Mouse (Mus musculus) intestine, embryonic 15.5 days (tissue): ENCODE results near the gene Lcn8. TPM values are rescaled to one million over a fixed set of nuclear protein-coding genes. Genes with fewer than 3 reads are reported as not detected.
A peak's percentile ranks its signal among the peaks of the same experiment; 100 is the strongest.

ENCODE experiments used
- ATAC-seq: fragments of 200-750 bp; cut with Nextera tagmentation; 2 replicates; pipeline ENCODE4 v1.8.0; 2017; ENCODE audit warnings: moderate TSS enrichment, moderate library complexity
- H3K27ac ChIP-seq: fragments of 300-500 bp; sonication (generic); 2 replicates; pipeline ENCODE4 v1.5.1; 2015; ENCODE audit warnings: mild to moderate bottlenecking, inconsistent platforms
- H3K27me3 ChIP-seq: fragments of 300-500 bp; sonication (generic); replicated peaks from 2 replicates; pipeline ENCODE4 v1.6.1; 2015; ENCODE audit warnings: inconsistent platforms
- H3K36me3 ChIP-seq: fragments of 300-500 bp; sonication (generic); 2 replicates; pipeline ENCODE4 v1.6.1; 2015; ENCODE audit warnings: inconsistent platforms
- H3K4me1 ChIP-seq: fragments of 300-500 bp; sonication (generic); replicated peaks from 2 replicates; pipeline ENCODE4 v1.6.1; 2015; ENCODE audit warnings: inconsistent platforms
- H3K4me2 ChIP-seq: fragments of 300-500 bp; sonication (generic); replicated peaks from 2 replicates; pipeline ENCODE4 v1.6.1; 2015; ENCODE audit warnings: mild to moderate bottlenecking, inconsistent platforms
- H3K4me3 ChIP-seq: fragments of 300-500 bp; sonication (generic); replicated peaks from 2 replicates; pipeline ENCODE4 v1.5.1; 2015; ENCODE audit warnings: inconsistent platforms
- H3K9ac ChIP-seq: fragments of 300-500 bp; sonication (generic); 2 replicates; pipeline ENCODE4 v1.6.1; 2015; ENCODE audit warnings: inconsistent platforms
- H3K9me3 ChIP-seq: fragments of 300-500 bp; sonication (generic); 2 replicates; pipeline ENCODE4 v1.6.1; 2016; ENCODE audit warnings: inconsistent platforms
- WGBS: fragments of 180-500 bp; shearing (Covaris S2); methylation state at CpG from one replicate; pipeline ENCODE4 v1.1.7; 2015; 5-methylcytosine and 5-hydroxymethylcytosine counted together
- polyA plus RNA-seq: library from polyadenylated mRNA; unstranded; fragments of >200 nt; fragmentation: Nextera tagmentation; extraction: Ambion mirVana; gene quantifications from 2 replicates; pipeline ENCODE4 v1.2.1, GENCODE M21; 2015

Lcn8 gene
- polyA plus RNA-seq, 1 experiment from 2014 or later: not detected

DNA sequence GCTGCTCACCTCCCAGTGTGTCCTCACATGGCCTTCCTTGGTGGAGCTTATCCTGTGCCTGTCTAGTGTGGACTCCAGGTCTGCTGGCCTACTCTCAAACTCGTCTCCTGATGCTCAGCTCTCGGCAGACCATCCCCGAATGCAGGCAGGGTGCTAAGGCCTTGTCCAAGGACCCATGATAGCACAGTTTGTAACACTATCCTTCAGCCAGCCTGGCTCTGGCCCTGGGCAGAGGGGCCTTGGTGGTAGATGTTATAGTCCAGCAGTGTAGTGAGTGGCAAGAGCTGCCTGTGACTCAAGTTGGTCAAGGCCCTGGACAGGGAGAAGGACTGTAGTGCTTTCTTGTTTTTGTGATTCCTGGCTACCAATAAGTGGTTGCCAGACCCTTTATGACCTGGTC, 19.3 kb upstream of the Lcn8 start:
- H3K4me1 ChIP-seq: no peaks in the 10 kb centered on the region
- no peaks in the 10 kb centered on the region for H3K9me3 ChIP-seq
- no peak overlapping the region for H3K4me2 ChIP-seq
- ATAC-seq: no peak
- H3K27me3 ChIP-seq: no peaks in the 10 kb centered on the region
- no peak overlapping the region for H3K9ac ChIP-seq
- H3K27ac ChIP-seq: no peak overlapping the region
- WGBS: 75% methylated on average over 3 of the region's 3 CpGs
- H3K4me3 ChIP-seq: no peak overlapping the region
- no peaks in the 10 kb centered on the region for H3K36me3 ChIP-seq

GRCm38 (mm10) chr2:25634046-25634445, 18.9 kb upstream of the Lcn8 start:
- H3K36me3 ChIP-seq: no peaks in the 10 kb centered on the region
- no peaks in the 10 kb centered on the region for H3K27me3 ChIP-seq
- no peaks in the 10 kb centered on the region for H3K9me3 ChIP-seq
- no peak overlapping the region for H3K9ac ChIP-seq
- H3K4me2 ChIP-seq: no peak overlapping the region
- no peak for ATAC-seq
- no peaks in the 10 kb centered on the region for H3K4me1 ChIP-seq
- 56% methylated on average over 1 of the region's 1 CpGs for WGBS
- H3K27ac ChIP-seq: no peak overlapping the region
- no peak overlapping the region for H3K4me3 ChIP-seq

DNA sequence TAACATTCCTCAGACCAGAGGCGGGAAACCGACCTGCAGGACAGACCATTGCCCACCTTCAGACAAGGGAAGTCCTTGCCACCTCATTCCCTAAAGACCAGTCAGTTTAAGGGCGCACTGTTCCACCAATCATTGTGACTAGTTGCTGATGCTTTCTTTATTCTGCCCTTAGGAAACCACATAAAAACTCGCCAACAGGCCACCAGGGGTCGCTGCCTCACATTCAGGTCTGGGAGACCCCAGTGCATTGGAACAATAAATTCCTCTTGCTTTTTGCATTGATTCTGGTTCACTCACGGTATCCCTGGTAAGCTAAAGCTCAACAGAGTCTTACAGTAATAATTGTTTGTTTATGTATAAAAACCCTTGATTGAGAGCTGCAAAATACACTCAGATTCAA, 13.0 kb upstream of the Lcn8 start:
- Histone ChIP-seq H3K4me1 (no peaks in the 10 kb centered on the region), H3K9me3 (no peaks in the 10 kb centered on the region), H3K4me2 (no peak overlapping the region), H3K36me3 (no peaks in the 10 kb centered on the region), H3K4me3 (no peak overlapping the region), H3K27me3 (no peaks in the 10 kb centered on the region; the same call in 1 of the 2 replicates), H3K9ac (no peak overlapping the region), H3K27ac (no peak overlapping the region)
- 21% methylated on average over 6 of the region's 6 CpGs for WGBS
- no peak for ATAC-seq

DNA sequence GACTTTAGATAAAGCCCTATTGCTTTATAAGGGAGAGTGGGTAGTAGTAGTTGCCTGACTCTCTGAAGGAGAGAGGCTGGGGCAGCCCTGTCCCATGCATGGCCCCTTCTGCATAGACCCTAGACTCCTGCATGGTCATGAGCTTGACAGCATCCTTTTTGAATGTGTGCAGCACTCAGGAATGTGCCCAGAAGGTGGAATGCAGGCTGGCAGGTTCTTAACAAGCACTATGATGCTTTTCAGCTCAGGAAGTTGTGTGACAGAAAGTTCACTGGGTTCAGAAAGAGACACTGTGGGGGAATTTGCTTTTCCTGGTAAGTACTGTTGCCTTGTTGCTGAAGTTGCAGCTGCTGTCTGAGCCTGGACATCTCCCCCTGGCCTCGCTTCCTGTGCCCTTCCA, 1.6 kb downstream of the Lcn8 start:
- H3K27me3 ChIP-seq: no peaks in the 10 kb centered on the region
- no peak overlapping the region for H3K9ac ChIP-seq
- H3K36me3 ChIP-seq: no peaks in the 10 kb centered on the region
- WGBS: 41% methylated on average over 1 of the region's 1 CpGs
- no peak overlapping the region for H3K27ac ChIP-seq
- no peak overlapping the region for H3K4me2 ChIP-seq
- no peaks in the 10 kb centered on the region for H3K9me3 ChIP-seq
- no peaks in the 10 kb centered on the region for H3K4me1 ChIP-seq
- no peak overlapping the region for H3K4me3 ChIP-seq
- ATAC-seq: no peak

- Histone ChIP-seq H3K4me1 (no peaks in the 10 kb centered on the region), H3K4me2 (no peak overlapping the region), H3K9ac (no peak overlapping the region), H3K36me3 (no peaks in the 10 kb centered on the region), H3K27ac (no peak overlapping the region), H3K9me3 (no peaks in the 10 kb centered on the region), H3K27me3 (no peaks in the 10 kb centered on the region), H3K4me3 (no peak overlapping the region)
- WGBS: 77% methylated on average over 4 of the region's 4 CpGs
- no peak for ATAC-seq
Observed at GRCm38 (mm10) chr2:25656691-25657090, 3.8 kb downstream of the Lcn8 start.

- no peaks in the 10 kb centered on the region for H3K9me3 ChIP-seq
- H3K27ac ChIP-seq: no peak overlapping the region
- no peak overlapping the region for H3K9ac ChIP-seq
- H3K27me3 ChIP-seq: no peaks in the 10 kb centered on the region
- no peaks in the 10 kb centered on the region for H3K36me3 ChIP-seq
- H3K4me1 ChIP-seq: no peaks in the 10 kb centered on the region
- no peak overlapping the region for H3K4me3 ChIP-seq
- H3K4me2 ChIP-seq: no peak overlapping the region
- WGBS: 82% methylated on average over 4 of the region's 4 CpGs
- ATAC-seq: no peak
Observed at GRCm38 (mm10) chr2:25657246-25657645, 4.3 kb downstream of the Lcn8 start.

GRCm38 (mm10) chr2:25657652-25658051, 4.7 kb downstream of the Lcn8 start, which contains the start of gene Lcn5:
Gene Lcn5, plus strand, starts transcription at chr2:25657952.
- H3K36me3 ChIP-seq: no peaks in the 10 kb centered on the region
- ATAC-seq: no peak
- no peaks in the 10 kb centered on the region for H3K4me1 ChIP-seq
- no peak within 1 kb of the TSS for H3K9ac ChIP-seq
- H3K4me2 ChIP-seq: no peak within 1 kb of the TSS
- no peaks in the 10 kb centered on the region for H3K9me3 ChIP-seq
- no peak within 1 kb of the TSS for H3K27ac ChIP-seq
- no peak within 1 kb of the TSS for H3K4me3 ChIP-seq
- H3K27me3 ChIP-seq: no peaks in the 10 kb centered on the region

DNA sequence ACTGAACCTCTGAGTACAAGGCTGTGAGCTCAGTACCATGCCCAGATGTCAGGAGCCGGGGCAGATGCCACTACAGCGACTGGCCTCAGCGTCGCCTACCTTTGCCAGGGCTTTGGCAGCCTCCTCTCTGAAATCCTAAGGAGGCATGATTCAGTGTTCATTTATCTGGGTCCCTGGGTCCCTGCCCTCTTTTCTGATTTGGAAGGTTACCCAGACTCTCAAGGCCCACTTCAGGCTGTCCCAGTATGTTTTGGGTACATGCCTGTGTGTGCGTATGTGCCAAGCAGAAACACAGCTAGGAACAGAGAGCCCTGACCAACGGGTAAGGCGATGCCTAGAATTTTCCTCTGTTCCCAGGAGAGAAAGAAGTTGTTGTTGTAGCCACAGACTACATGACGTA, 7.4 kb downstream of the Lcn8 start:
- ATAC-seq: no peak
- WGBS: 85% methylated on average over 8 of the region's 8 CpGs

DNA sequence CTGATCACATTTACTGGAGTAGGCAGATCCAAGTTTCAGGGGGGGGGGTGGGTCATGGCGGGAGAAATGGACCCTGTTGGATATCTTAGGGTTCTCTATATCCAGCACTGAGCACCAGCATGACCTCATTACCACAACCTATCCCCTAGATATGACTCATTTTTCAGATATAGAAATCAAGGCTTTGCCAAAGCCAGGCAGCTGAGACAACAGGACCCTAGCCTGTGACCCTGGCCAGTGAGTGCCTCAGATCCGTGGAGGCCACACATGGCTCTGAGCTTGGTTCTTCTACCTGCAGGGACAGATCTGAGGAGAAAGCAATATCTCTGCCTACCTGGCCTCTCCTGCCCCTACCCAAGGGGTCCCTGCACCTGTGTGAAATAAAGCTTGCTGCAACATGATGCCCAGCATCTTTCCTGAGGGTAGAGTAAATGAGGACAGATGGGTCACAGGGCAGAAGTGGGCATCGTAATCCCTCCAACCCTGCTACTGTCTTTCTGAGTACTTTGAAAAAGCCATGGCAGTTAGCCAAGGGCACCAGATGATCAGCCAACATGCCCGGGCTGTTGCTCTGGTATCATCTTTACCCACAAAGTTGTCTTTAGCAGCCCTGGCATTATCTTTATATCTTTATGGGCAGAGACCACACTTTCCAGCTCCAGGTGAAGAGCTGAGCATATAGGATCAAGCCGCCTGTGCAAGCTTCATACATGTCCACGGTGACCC, 8.5 kb downstream of the Lcn8 start:
- Histone ChIP-seq H3K4me1 (no peaks in the 10 kb centered on the region), H3K9ac (no peak overlapping the region), H3K4me3 (no peak overlapping the region), H3K4me2 (no peak overlapping the region), H3K36me3 (no peaks in the 10 kb centered on the region), H3K27ac (no peak overlapping the region), H3K9me3 (no peaks in the 10 kb centered on the region), H3K27me3 (no peaks in the 10 kb centered on the region)
- no peak for ATAC-seq
- 81% methylated on average over 6 of the region's 6 CpGs for WGBS

More for the DNA sequence above, 7.4 kb downstream of the Lcn8 start:
- Histone ChIP-seq H3K27ac (no peak overlapping the region), H3K4me2 (no peak overlapping the region), H3K27me3 (no peaks in the 10 kb centered on the region), H3K4me1 (no peaks in the 10 kb centered on the region), H3K9me3 (no peaks in the 10 kb centered on the region), H3K4me3 (no peak overlapping the region), H3K36me3 (no peaks in the 10 kb centered on the region), H3K9ac (no peak overlapping the region)

DNA sequence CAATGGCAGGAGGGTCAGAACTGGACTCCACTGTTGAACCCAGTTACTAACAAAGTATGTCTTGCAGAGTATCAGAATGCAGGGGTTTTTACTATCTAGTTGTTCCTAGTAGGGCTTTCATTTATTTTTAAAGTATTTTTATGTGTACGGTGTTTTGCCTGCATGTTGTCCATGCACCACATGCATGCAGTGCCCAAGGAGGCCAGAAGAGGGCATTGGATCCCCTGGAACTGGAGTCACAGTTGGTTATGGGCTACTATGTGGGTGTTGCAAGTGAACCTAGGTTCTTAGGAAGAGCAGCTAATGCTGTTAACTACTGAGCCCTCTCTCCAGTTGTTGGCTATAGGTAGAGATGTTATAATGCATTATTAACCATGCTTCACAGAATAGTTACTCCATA, 10.6 kb downstream of the Lcn8 start:
- Histone ChIP-seq H3K4me1 (no peaks in the 10 kb centered on the region), H3K4me2 (no peak overlapping the region), H3K9ac (no peak overlapping the region), H3K4me3 (no peak overlapping the region), H3K36me3 (no peaks in the 10 kb centered on the region), H3K27me3 (no peaks in the 10 kb centered on the region), H3K27ac (no peak overlapping the region), H3K9me3 (no peaks in the 10 kb centered on the region)
- WGBS: 71% methylated on average over 1 of the region's 1 CpGs
- ATAC-seq: 0 out of 2 replicates have a peak, but pooled peaks have one; percentile 23

DNA sequence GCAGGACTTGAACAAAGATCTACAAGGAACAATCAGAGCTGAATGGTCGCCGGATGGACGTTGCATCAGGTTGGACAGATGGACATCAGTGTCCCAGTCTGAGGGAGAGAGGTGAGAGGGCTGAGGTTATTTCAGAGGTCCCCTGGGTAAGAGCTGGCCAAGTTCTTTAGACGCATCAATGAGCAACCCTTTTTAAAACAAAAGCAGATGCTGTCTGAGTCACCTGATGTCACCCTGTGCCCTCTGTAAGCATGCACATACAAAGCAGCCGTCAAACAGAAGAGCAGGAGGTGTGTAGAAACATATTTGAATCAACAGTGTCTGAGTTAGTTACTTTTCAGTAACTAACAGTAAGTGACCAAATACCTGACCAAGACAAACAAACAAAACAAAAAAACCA, 11.2 kb downstream of the Lcn8 start:
- Histone ChIP-seq H3K9ac (no peak overlapping the region), H3K4me2 (no peak overlapping the region), H3K27me3 (no peaks in the 10 kb centered on the region), H3K4me3 (no peak overlapping the region), H3K36me3 (no peaks in the 10 kb centered on the region), H3K4me1 (no peaks in the 10 kb centered on the region), H3K9me3 (no peaks in the 10 kb centered on the region), H3K27ac (no peak overlapping the region)
- ATAC-seq: no peak
- 83% methylated on average over 5 of the region's 5 CpGs for WGBS

- Histone ChIP-seq H3K27me3 (no peaks in the 10 kb centered on the region), H3K36me3 (no peaks in the 10 kb centered on the region), H3K4me1 (no peaks in the 10 kb centered on the region), H3K9me3 (no peaks in the 10 kb centered on the region), H3K4me2 (no peak overlapping the region), H3K9ac (no peak overlapping the region), H3K27ac (no peak overlapping the region), H3K4me3 (no peak overlapping the region)
- no peak for ATAC-seq
- WGBS: 64% methylated on average over 1 of the region's 1 CpGs
Observed at GRCm38 (mm10) chr2:25666516-25666915, 13.6 kb downstream of the Lcn8 start.

DNA sequence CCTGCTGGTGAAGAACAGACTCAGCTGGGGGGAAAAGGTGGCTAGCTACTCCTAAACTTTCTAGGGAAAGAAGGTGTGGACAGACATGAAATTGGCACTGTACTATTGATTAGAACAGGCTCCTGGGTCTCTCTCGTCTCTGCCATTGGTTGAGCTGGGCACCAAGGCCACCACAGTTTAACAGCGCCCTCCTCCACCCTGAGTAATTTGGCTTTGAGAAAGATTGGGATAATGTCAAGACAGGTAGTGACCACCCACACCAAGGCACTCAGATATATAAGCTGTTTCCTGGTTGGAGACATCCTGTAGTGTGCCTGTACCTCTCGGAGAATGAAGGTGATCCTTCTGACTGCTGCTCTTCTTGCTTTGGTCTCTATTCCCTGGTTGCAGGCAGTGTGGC, 23.6 kb downstream of the Lcn8 start, which contains the start of gene Lcn6:
Lcn6 (plus strand) TSS at position 301 of the 400 bp plus-strand sequence.
- H3K4me1 ChIP-seq: no peaks in the 10 kb centered on the region
- H3K4me2 ChIP-seq: no peak within 1 kb of the TSS
- WGBS: 90% methylated on average over 3 of the region's 3 CpGs
- no peaks in the 10 kb centered on the region for H3K27me3 ChIP-seq
- H3K27ac ChIP-seq: no peak within 1 kb of the TSS
- H3K9ac ChIP-seq: no peak within 1 kb of the TSS
- no peak for ATAC-seq
- no peak within 1 kb of the TSS for H3K4me3 ChIP-seq
- H3K36me3 ChIP-seq: no peaks in the 10 kb centered on the region
- no peaks in the 10 kb centered on the region for H3K9me3 ChIP-seq
